Mouse (Mus musculus) gastrocnemius, adult 2 months (tissue): ENCODE measurements around the gene Zfp354c. TPM values are rescaled to one million over a fixed set of nuclear protein-coding genes. Genes with fewer than 3 reads are reported as not detected.

Source experiments
- DNase-seq: peaks from one replicate; pipeline ENCODE4 v3.0.0; 2022
- H3K27ac ChIP-seq: fragments of 200-600 bp; 2 replicates; pipeline ENCODE4 v1.8.1; 2022; ENCODE audit warnings: mild to moderate bottlenecking
- H3K4me3 ChIP-seq: fragments of 200-600 bp; 2 replicates; pipeline ENCODE4 v1.8.1; 2022; ENCODE audit warnings: mild to moderate bottlenecking, moderate library complexity
- CTCF ChIP-seq: fragments of 200-600 bp; IDR thresholded peaks from 2 replicates; pipeline ENCODE4 v1.8.1; 2022; ENCODE audit warnings: antibody characterized with exemption, mild to moderate bottlenecking, moderate library complexity
- intact Hi-C: fragments of 180-260 bp; cut with DNase I; formaldehyde crosslinking; loops from one replicate; pipeline ENCODE4 v1.15.1; 2025
- total RNA-seq, 2 experiments: library from RNA; stranded (reverse); gene quantifications; 2 replicates each; pipeline ENCODE4 v1.2.3; 2021

Zfp354c gene
- total RNA-seq, 2 experiments from 2014 or later: 3.6 to 4.5 TPM

- TF ChIP-seq CTCF: no peak
- intact Hi-C loops: no loop called here
- no peak overlapping the region for H3K4me3 ChIP-seq
These were observed 28.7 kb downstream of the Zfp354c start for GRCm38 (mm10) chr11:50798836-50799235.

GRCm38 (mm10) chr11:50797674-50798073 is 29.9 kb downstream of the Zfp354c start:
- intact Hi-C loops: no loop called here
- H3K27ac ChIP-seq: no peak overlapping the region
- no peak overlapping the region for H3K4me3 ChIP-seq
- DNase-seq: no peak
- no peak for TF ChIP-seq CTCF

More at GRCm38 (mm10) chr11:50798836-50799235, 28.7 kb downstream of the Zfp354c start:
- DNase-seq: no peak
- no peak overlapping the region for H3K27ac ChIP-seq

GRCm38 (mm10) chr11:50771006-50771405 is 56.5 kb downstream of the Zfp354c start:
- intact Hi-C loops: no loop called here
- Histone ChIP-seq H3K4me3 (no peak overlapping the region), H3K27ac (no peak overlapping the region)
- no peak for DNase-seq
- TF ChIP-seq CTCF: no peak

- intact Hi-C loops: loop anchor here (1.0 to 5.0 kb wide), 5 partner anchors 92 to 326 kb away; partner anchors contain the start of gene Adamts2
- peak overlapping the region; percentile 61 for H3K4me3 ChIP-seq
- H3K27ac ChIP-seq: peak overlapping the region; percentile 67; the same call in 1 of the 2 replicates
- peak; percentile 90 for DNase-seq
- peak; percentile 96 for TF ChIP-seq CTCF
These were observed 58.4 kb downstream of the Zfp354c start for GRCm38 (mm10) chr11:50768995-50769749.

GRCm38 (mm10) chr11:50767039-50767438 is 60.5 kb downstream of the Zfp354c start:
- no peak overlapping the region for H3K27ac ChIP-seq
- intact Hi-C loops: loop anchor here (5.0 kb wide), 3 partner anchors 90 to 165 kb away; partner anchors contain the start of gene Adamts2
- H3K4me3 ChIP-seq: no peak overlapping the region
- peak; percentile 62 for TF ChIP-seq CTCF
- peak; percentile 54 for DNase-seq

GRCm38 (mm10) chr11:50766461-50766860 is 61.1 kb downstream of the Zfp354c start:
- intact Hi-C loops: loop anchor here (5.0 kb wide), 3 partner anchors 89 to 164 kb away; partner anchors contain the start of gene Adamts2
- DNase-seq: no peak
- TF ChIP-seq CTCF: no peak
- Histone ChIP-seq H3K27ac (no peak overlapping the region), H3K4me3 (no peak overlapping the region)

Other genes starting within 250 kb of the Zfp354c start
- 1 to 10 TPM; 6.1 to 9.8 TPM for gene Adamts2, start 225.6 kb downstream of the Zfp354c start, total RNA-seq
- gene Zfp879, start 13.8 kb upstream of the Zfp354c start, total RNA-seq: 1 to 10 TPM; 1.6 to 2.6 TPM
- gene Grm6, start 23.0 kb upstream of the Zfp354c start, total RNA-seq: not detected
- gene Zfp454, start 59.9 kb upstream of the Zfp354c start, total RNA-seq: 1 to 10 TPM; 1.9 to 3.2 TPM
- 1 to 10 TPM; 4.4 to 5.5 TPM for gene Zfp2, start 88.4 kb upstream of the Zfp354c start, total RNA-seq
- 1 to 10 TPM; 1.9 to 2.4 TPM for gene Zfp354b, start 103.9 kb upstream of the Zfp354c start, total RNA-seq
- not detected for gene 4933414I15Rik, start 116.0 kb upstream of the Zfp354c start, total RNA-seq
- not detected for gene Prop1, start 126.0 kb upstream of the Zfp354c start, total RNA-seq
- not detected for gene Olfr1378, start 138.8 kb upstream of the Zfp354c start, total RNA-seq
- gene Olfr1377, start 154.2 kb upstream of the Zfp354c start, total RNA-seq: not detected
- not detected for gene Olfr51, start 175.9 kb upstream of the Zfp354c start, total RNA-seq
- gene Olfr54, start 186.5 kb upstream of the Zfp354c start, total RNA-seq: not detected
- not detected for gene Olfr1375, start 220.4 kb upstream of the Zfp354c start, total RNA-seq
- 1 to 10 TPM; 4.2 to 4.5 TPM for gene Zfp354a, start 231.5 kb upstream of the Zfp354c start, total RNA-seq